Comparison of ENCODE assay signal across 10 mouse cellular contexts in the genomic region with DNA sequence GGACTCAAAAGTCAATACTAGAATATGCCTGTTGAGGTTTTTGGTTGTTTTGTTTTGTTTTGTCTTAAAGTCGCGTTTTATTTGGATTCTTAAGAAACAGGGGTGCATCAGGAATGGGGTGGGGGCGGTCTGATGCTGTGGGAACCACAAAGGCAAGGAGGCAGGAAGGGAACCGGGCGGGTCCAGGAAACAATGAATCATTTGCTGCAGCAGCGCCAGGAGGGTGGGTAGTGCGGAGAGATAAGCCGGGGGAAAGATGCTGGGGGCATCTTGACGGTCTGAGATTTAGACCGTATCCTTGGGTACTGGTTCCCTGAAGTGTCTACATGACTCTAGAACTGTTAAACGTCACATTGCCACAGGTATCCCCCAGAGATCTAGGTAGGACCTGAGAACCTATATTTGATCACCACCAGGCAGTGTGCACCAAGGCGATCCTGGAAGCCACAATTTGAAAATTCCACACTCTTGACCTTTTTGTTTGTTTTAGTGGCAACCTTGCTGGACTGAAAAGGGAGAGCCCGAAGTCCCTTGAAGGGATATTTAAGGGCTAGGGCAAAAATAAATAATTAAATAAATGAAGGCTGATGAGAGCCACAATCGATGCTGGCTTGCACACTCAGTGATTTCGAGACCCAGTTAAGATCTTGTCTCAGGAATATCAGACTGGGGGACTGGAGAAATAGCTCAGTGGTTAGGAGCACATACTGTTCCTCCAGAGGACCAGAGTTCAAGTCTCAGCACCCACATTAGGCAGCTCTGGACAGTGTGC. TPM values are rescaled to one million over a fixed set of nuclear protein-coding genes. Genes with fewer than 3 reads are reported as not detected.
DNase-seq lines count a peak whose midpoint lies in the region; ATAC-seq and TF ChIP-seq lines count a peak whose summit lies in the region.
"Had no signal": no experiment of that assay in that cellular context is flagged by ENCODE, and none has a peak within 500 bp of the region (broad histone marks: within the 10 kb centered on the region; RNA-seq: fewer than 3 reads in every experiment).

No protein-coding gene starts in this region.

- peak overlapping the region; percentile 75 for H3K27ac ChIP-seq in heart, postnatal 0 days (ENCODE audit: low read depth)
- H3K27ac ChIP-seq in hindbrain, embryonic 12.5 days, result no peak overlapping the region
- H3K27ac ChIP-seq in forebrain, embryonic 15.5 days (replicated peaks), result no peak overlapping the region
- H3K27ac ChIP-seq: limb, embryonic 12.5 days had no signal

- no peak overlapping the region for H3K9ac ChIP-seq in heart, postnatal 0 days (replicated peaks; ENCODE audit: low read depth, low read length)
- no peak overlapping the region for H3K9ac ChIP-seq in hindbrain, embryonic 12.5 days
- no peak overlapping the region for H3K9ac ChIP-seq in forebrain, embryonic 15.5 days (replicated peaks)
- H3K9ac ChIP-seq: limb, embryonic 12.5 days had no signal

- no peaks in the 10 kb centered on the region for H3K4me1 ChIP-seq in heart, postnatal 0 days (ENCODE audit: control insufficient read depth, insufficient read depth)
- H3K4me1 ChIP-seq in hindbrain, embryonic 12.5 days, result peaks cover 3% of the 10 kb centered on the region; the same call in 1 of the 2 replicates
- peaks cover 9% of the 10 kb centered on the region; the same call in 1 of the 2 replicates for H3K4me1 ChIP-seq in forebrain, embryonic 15.5 days
- H3K4me1 ChIP-seq: limb, embryonic 12.5 days had no signal

- no peaks in the 10 kb centered on the region for H3K27me3 ChIP-seq in heart, postnatal 0 days (ENCODE audit: control insufficient read depth, insufficient read depth, low read length)
- no peaks in the 10 kb centered on the region for H3K27me3 ChIP-seq in hindbrain, embryonic 12.5 days
- H3K27me3 ChIP-seq in forebrain, embryonic 15.5 days, result no peaks in the 10 kb centered on the region
- H3K27me3 ChIP-seq: limb, embryonic 12.5 days had no signal

- TF ChIP-seq CTCF in heart, postnatal 0 days (IDR thresholded peaks at IDR 0.05; ENCODE audit: low read depth), result no peak

- no peaks in the 10 kb centered on the region for H3K36me3 ChIP-seq in heart, postnatal 0 days (replicated peaks; ENCODE audit: control insufficient read depth, insufficient read depth, low read length)
- no peaks in the 10 kb centered on the region for H3K36me3 ChIP-seq in hindbrain, embryonic 12.5 days
- H3K36me3 ChIP-seq in forebrain, embryonic 15.5 days, result 0 out of 2 replicates have a peak, but pooled peaks cover 3% of the 10 kb centered on the region
- H3K36me3 ChIP-seq: limb, embryonic 12.5 days had no signal

- DNase-seq in urinary bladder, postnatal 14 days (ENCODE audit: low spot score), result peak; percentile 68
- DNase-seq in urinary bladder, postnatal 10 days (ENCODE audit: low spot score), result no peak
- peak; percentile 42 for DNase-seq in heart, postnatal 0 days (ENCODE audit: low spot score)
- peak; percentile 49 to 64 for DNase-seq in kidney, postnatal 4 days
- no peak for DNase-seq in natural killer cell, adult 2 months (ENCODE audit: low spot score in 2 of 2)
- DNase-seq: thymus, postnatal 4 days had no signal

- peak; percentile 60; the same call in 1 of the 2 replicates for ATAC-seq in heart, postnatal 0 days (ENCODE audit: insufficient read depth, low read depth)
- no peak for ATAC-seq in hindbrain, embryonic 12.5 days (ENCODE audit: low FRiP score)
- ATAC-seq in CD4-positive, CD25-positive, alpha-beta regulatory T cell, adult 4 months, result no peak
- no peak for ATAC-seq in forebrain, embryonic 15.5 days (replicated peaks)

- WGBS in heart, postnatal 0 days, result 50% methylated on average over 15 of the region's 15 CpGs
- WGBS in hindbrain, embryonic 12.5 days, result 77% methylated on average over 15 of the region's 15 CpGs
- WGBS in forebrain, embryonic 15.5 days, result 80% methylated on average over 15 of the region's 15 CpGs

- H3K4me2 ChIP-seq in heart, postnatal 0 days (ENCODE audit: low read depth, low read length), result peak overlapping the region; percentile 15; the same call in 1 of the 2 replicates
- H3K4me2 ChIP-seq in hindbrain, embryonic 12.5 days (replicated peaks), result no peak overlapping the region
- H3K4me2 ChIP-seq in forebrain, embryonic 15.5 days (replicated peaks), result no peak overlapping the region
- H3K4me2 ChIP-seq: limb, embryonic 12.5 days had no signal

- no peaks in the 10 kb centered on the region for H3K9me3 ChIP-seq in heart, postnatal 0 days (replicated peaks; ENCODE audit: control insufficient read depth, low read length)
- H3K9me3 ChIP-seq in hindbrain, embryonic 12.5 days (replicated peaks), result no peaks in the 10 kb centered on the region
- H3K9me3 ChIP-seq in forebrain, embryonic 15.5 days, result no peaks in the 10 kb centered on the region

- H3K4me3 ChIP-seq in heart, postnatal 0 days (ENCODE audit: low read depth, low read length), result no peak overlapping the region
- H3K4me3 ChIP-seq in hindbrain, embryonic 12.5 days, result no peak overlapping the region
- H3K4me3 ChIP-seq in forebrain, embryonic 15.5 days, result no peak overlapping the region
- H3K4me3 ChIP-seq: limb, embryonic 12.5 days had no signal

- no peak for TF ChIP-seq EP300 in heart, postnatal 0 days (IDR thresholded peaks at IDR 0.05; ENCODE audit: low read depth)

RNA-seq across cellular contexts. Expression of a gene that starts 8.6 kb away (rescaled TPM):
- total RNA-seq in heart, postnatal 0 days (2014; rRNA removed; ENCODE audit: low replicate concordance), result 12.7 and 15.7 TPM in 2 replicates
- 12.5 and 12.6 TPM in 2 replicates for polyA plus RNA-seq in heart, postnatal 0 days (2015; fragmentation: Nextera tagmentation; extraction: Ambion mirVana)
- polyA plus RNA-seq in hindbrain, embryonic 12.5 days (2016; fragmentation: Nextera tagmentation; extraction: Ambion mirVana), result 36.1 and 44.3 TPM in 2 replicates
- 1 to 10 TPM; 3.0 to 3.6 TPM for polyA plus RNA-seq in CD4-positive, CD25-positive, alpha-beta regulatory T cell, adult 4 months (2017; shearing (Covaris generic))
- 37.9 and 38.4 TPM in 2 replicates for polyA plus RNA-seq in forebrain, embryonic 15.5 days (2015; fragmentation: Nextera tagmentation; extraction: Ambion mirVana)

Comparison
In these comparisons a context has a peak if more than half of its experiments do, and no peak if none do; other contexts are left out.
1. DNase-seq: peak in urinary bladder, postnatal 14 days (single experiment), heart, postnatal 0 days (single experiment) and kidney, postnatal 4 days (2 of 2); none in urinary bladder, postnatal 10 days (single experiment) and natural killer cell, adult 2 months (0 of 2).